Mouse (Mus musculus) CD4-positive, CD25-positive, alpha-beta regulatory T cell, adult 2 months (primary cell): ENCODE data around the gene Ric3.

ENCODE experiments used
- DNase-seq: peaks from one replicate; pipeline ENCODE4 v3.0.0-alpha.2; 2012; ENCODE audit warnings: low read depth, low spot score

Gene Ric3

GRCm38 (mm10) chr7:109000315-109000954 lies 82.7 kb downstream of the Ric3 start:
- DNase-seq, result peak; percentile 33

GRCm38 (mm10) chr7:108996156-108996555 lies 87.0 kb downstream of the Ric3 start:
- DNase-seq, result no peak

GRCm38 (mm10) chr7:108993881-108994291 lies 89.2 kb downstream of the Ric3 start:
- no peak for DNase-seq

GRCm38 (mm10) chr7:108993230-108993629 lies 89.9 kb downstream of the Ric3 start:
- no peak for DNase-seq

GRCm38 (mm10) chr7:108991207-108991606 lies 91.9 kb downstream of the Ric3 start:
- peak; percentile 4 for DNase-seq

GRCm38 (mm10) chr7:108985934-108986708 lies 97.0 kb downstream of the Ric3 start:
- no peak for DNase-seq
